Mouse (Mus musculus): ENCODE results near the gene Agpat3.
A peak's percentile ranks its signal among the peaks of the same experiment; 100 is the strongest.

DNA sequence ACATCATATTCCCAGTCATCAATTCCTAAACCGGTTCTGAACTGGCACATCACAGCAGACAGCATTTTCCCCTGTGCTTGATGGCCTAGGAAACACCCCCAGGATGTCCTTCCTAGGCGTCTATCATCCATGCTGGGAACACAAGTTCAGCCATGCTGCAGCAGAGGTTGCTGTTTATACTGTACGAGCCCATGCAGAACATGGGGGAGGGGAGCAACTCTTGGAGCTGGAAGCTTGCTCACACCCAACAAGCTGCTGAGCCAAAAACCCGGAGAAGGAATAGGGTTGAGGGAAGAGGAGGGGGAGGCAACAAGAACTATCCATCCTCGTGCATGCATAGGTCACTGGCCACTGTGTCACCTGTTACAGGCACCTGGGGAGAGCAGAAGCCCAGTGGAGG, 92.0 kb downstream of the Agpat3 start:
- TF ChIP-seq CHD2 (IDR thresholded peaks at IDR 0.05; ENCODE audit: low read depth, low read length): 0 out of 2 replicates have a peak, but pooled peaks have one; percentile 33
- no peak for TF ChIP-seq HCFC1 (IDR thresholded peaks at IDR 0.05; ENCODE audit: borderline replicate concordance, insufficient read depth, low read length)
